Mouse (Mus musculus): ENCODE results near the gene Akp3.

DNA sequence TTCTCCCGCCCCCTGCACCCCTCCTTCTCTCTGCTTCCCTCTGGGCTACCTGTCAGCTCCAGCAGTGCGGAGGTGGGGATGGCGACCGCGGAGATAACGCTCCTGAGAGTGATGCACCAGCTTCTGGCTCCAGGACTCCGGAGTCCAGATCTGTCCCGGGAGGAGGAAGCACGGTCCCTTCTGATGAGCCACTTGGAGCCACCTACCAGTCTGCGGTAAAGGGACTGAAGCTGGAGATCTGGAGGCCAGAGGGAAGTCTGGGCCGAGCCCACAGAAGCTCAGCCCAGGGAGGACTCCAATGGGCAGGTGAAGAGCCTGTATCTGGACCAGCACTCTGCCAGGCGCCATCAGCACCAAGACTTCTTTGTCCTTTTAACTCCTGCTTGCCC, 31.4 kb downstream of the Akp3 start, which contains the start of gene Ecel1:
- TF ChIP-seq CTCF (IDR thresholded peaks at IDR 0.05; ENCODE audit: low read depth, low read length), result no peak
- TF ChIP-seq POLR2A (IDR thresholded peaks at IDR 0.05; ENCODE audit: extremely low read depth, insufficient read depth, low read length), result no peak

Measured in liver, adult 2 months (tissue).